Mouse (Mus musculus): ENCODE data around the gene Pate2.

DNA sequence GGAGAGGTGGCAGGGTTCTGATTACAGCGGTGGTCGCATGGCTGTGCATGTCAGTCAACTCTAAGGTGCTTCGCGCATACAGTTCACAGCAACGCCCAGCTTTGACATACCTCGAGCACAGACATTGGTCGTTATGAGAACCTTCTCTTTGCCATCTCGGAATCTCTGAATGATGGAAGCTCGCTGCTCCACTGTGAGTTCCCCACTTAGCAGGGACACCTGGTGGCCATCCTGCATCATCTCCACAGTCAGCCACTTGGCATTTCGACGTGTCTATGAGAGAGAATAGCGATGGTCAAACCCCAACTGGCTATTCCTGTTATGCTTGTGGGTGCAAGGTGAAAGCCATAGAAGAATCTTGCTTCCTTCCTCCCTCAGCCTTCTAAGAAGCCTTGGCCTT lies 24.4 kb upstream of the Pate2 start:
- TF ChIP-seq CTCF (IDR thresholded peaks at IDR 0.05; ENCODE audit: low read depth) (peak; percentile 34; the same call in 1 of the 2 replicates), EP300 (IDR thresholded peaks at IDR 0.05; ENCODE audit: low read depth) (no peak)

Measured in heart, postnatal 0 days (tissue).